Mouse (Mus musculus) cerebellum, adult 2 months (tissue): ENCODE data around the gene Fhl5.

ENCODE experiments used
- CTCF ChIP-seq: fragments of 200-500 bp; IDR thresholded peaks from 2 replicates; pipeline ENCODE4 v1.5.1; 2011; ENCODE audit warnings: low read depth, mild to moderate bottlenecking, control low read depth, low read length, moderate library complexity, borderline replicate concordance; ENCODE audit not compliant: insufficient read depth
- POLR2A ChIP-seq: fragments of 200-500 bp; IDR thresholded peaks from 2 replicates; pipeline ENCODE4 v1.6.1; 2011; ENCODE audit warnings: low read length, control low read depth, borderline replicate concordance; ENCODE audit not compliant: insufficient read depth

- TF ChIP-seq POLR2A, result no peak
- no peak for TF ChIP-seq CTCF
These were observed 63.0 kb downstream of the Fhl5 start for GRCm38 (mm10) chr4:25179617-25180208.
